Mouse (Mus musculus): ENCODE data around the gene Nmur1.
"Not testable (repeated sequence)": the region's sequence is repeated elsewhere in the genome, so short reads cannot be mapped to it uniquely, and the experiment has no call there.

The Nmur1 gene

GRCm38 (mm10) chr1:86358906-86359797 is 66.9 kb downstream of the Nmur1 start, which contains the start of gene Ncl:
Gene Ncl (minus strand): TSS chr1:86359400.
- DNase-seq (ENCODE audit: low spot score): peak; percentile 98

- no peak for DNase-seq (ENCODE audit: low spot score)
Measured at GRCm38 (mm10) chr1:86358229-86358905, 67.7 kb downstream of the Nmur1 start.

GRCm38 (mm10) chr1:86354186-86354585 is 71.8 kb downstream of the Nmur1 start:
- no peak for DNase-seq (ENCODE audit: low spot score)

- no peak for DNase-seq (ENCODE audit: low spot score)
Measured at GRCm38 (mm10) chr1:86350576-86350975, 75.5 kb downstream of the Nmur1 start.

- DNase-seq (ENCODE audit: low spot score): no peak
Measured at GRCm38 (mm10) chr1:86349696-86350095, 76.3 kb downstream of the Nmur1 start.

- no peak for DNase-seq (ENCODE audit: low spot score)
Measured at GRCm38 (mm10) chr1:86349201-86349600, 76.8 kb downstream of the Nmur1 start.

GRCm38 (mm10) chr1:86348801-86349200 is 77.2 kb downstream of the Nmur1 start:
- DNase-seq (ENCODE audit: low spot score): no peak

- no peak for DNase-seq (ENCODE audit: low spot score)
Measured at GRCm38 (mm10) chr1:86348083-86348482, 77.9 kb downstream of the Nmur1 start.

GRCm38 (mm10) chr1:86347716-86348045 is 78.3 kb downstream of the Nmur1 start:
- DNase-seq (ENCODE audit: low spot score): no peak

GRCm38 (mm10) chr1:86346851-86347715 is 78.9 kb downstream of the Nmur1 start:
- no peak for DNase-seq (ENCODE audit: low spot score)

GRCm38 (mm10) chr1:86345956-86346355 is 80.1 kb downstream of the Nmur1 start:
- DNase-seq (ENCODE audit: low spot score): no peak

- no peak for DNase-seq (ENCODE audit: low spot score)
Measured at GRCm38 (mm10) chr1:86345069-86345468, 81.0 kb downstream of the Nmur1 start.

GRCm38 (mm10) chr1:86343969-86344861 is 81.8 kb downstream of the Nmur1 start:
- DNase-seq (ENCODE audit: low spot score): no peak

- no peak for DNase-seq (ENCODE audit: low spot score)
Measured at GRCm38 (mm10) chr1:86343087-86343645, 82.9 kb downstream of the Nmur1 start.

- DNase-seq (ENCODE audit: low spot score): no peak
Measured at GRCm38 (mm10) chr1:86342371-86342770, 83.7 kb downstream of the Nmur1 start.

GRCm38 (mm10) chr1:86341096-86341495 is 84.9 kb downstream of the Nmur1 start:
- not testable (repeated sequence) for DNase-seq (ENCODE audit: low spot score)

- DNase-seq (ENCODE audit: low spot score): peak; percentile 88
Measured at GRCm38 (mm10) chr1:86339156-86339812, 86.7 kb downstream of the Nmur1 start.

GRCm38 (mm10) chr1:86336330-86336729 is 89.7 kb downstream of the Nmur1 start:
- no peak for DNase-seq (ENCODE audit: low spot score)

Measured in embryo, embryonic 10 days (tissue).